Mouse (Mus musculus): ENCODE measurements around the gene Rabgap1l.

- no peak for TF ChIP-seq GATA1 (IDR thresholded peaks at IDR 0.05; ENCODE audit: borderline replicate concordance, low read length)
- no peak for TF ChIP-seq FLI1 (IDR thresholded peaks at IDR 0.05; ENCODE audit: low read length)
These were observed 393.6 kb downstream of the Rabgap1l start for GRCm38 (mm10) chr1:160399428-160399827.
